Mouse (Mus musculus): ENCODE results near the gene Zfp865.

GRCm38 (mm10) chr7:4971710-4972109, 48.5 kb upstream of the Zfp865 start:
- TF ChIP-seq CTCF (IDR thresholded peaks at IDR 0.05; ENCODE audit: low read depth, low read length) (no peak), POLR2AphosphoS5 (IDR thresholded peaks at IDR 0.05; ENCODE audit: insufficient replicate concordance, low read depth, low read length) (no peak), GATA1 (IDR thresholded peaks at IDR 0.05; ENCODE audit: borderline replicate concordance, low read length) (no peak), TAL1 (conservative IDR thresholded peaks at IDR 0.05; ENCODE audit: low read depth, low read length) (no peak)
